In genomic region chr11:94414042-94414441, GRCm38 (mm10) we compare ENCODE assay signal across 14 mouse cellular contexts. TPM values are rescaled to one million over a fixed set of nuclear protein-coding genes. Genes with fewer than 3 reads are reported as not detected.
DNase-seq lines count a peak whose midpoint lies in the region; ATAC-seq and TF ChIP-seq lines count a peak whose summit lies in the region.
"Had no signal": no experiment of that assay in that cellular context is flagged by ENCODE, and none has a peak within 500 bp of the region (broad histone marks: within the 10 kb centered on the region; RNA-seq: fewer than 3 reads in every experiment).

No protein-coding gene starts in this region.

- no peak for TF ChIP-seq POLR2A in kidney, adult 2 months (IDR thresholded peaks at IDR 0.05; ENCODE audit: low read depth, low read length)

- H3K27me3 ChIP-seq in kidney, postnatal 0 days (ENCODE audit: insufficient read depth, low read length): no peaks in the 10 kb centered on the region
- H3K27me3 ChIP-seq in kidney, adult 2 months (replicated peaks; ENCODE audit: control insufficient read depth, insufficient read depth, low read length): no peaks in the 10 kb centered on the region
- H3K27me3 ChIP-seq in forebrain, embryonic 12.5 days: peaks cover 12% of the 10 kb centered on the region; the same call in 1 of the 2 replicates
- H3K27me3 ChIP-seq in hindbrain, embryonic 14.5 days (ENCODE audit: control insufficient read depth, insufficient read depth, low read length): 0 out of 2 replicates have a peak, but pooled peaks cover 4% of the 10 kb centered on the region
- no peaks in the 10 kb centered on the region for H3K27me3 ChIP-seq in midbrain, postnatal 0 days (ENCODE audit: insufficient read depth, low read length)
- H3K27me3 ChIP-seq in heart, embryonic 11.5 days (ENCODE audit: control insufficient read depth, insufficient read depth, low read length): peaks cover 61% of the 10 kb centered on the region

- no peaks in the 10 kb centered on the region for H3K9me3 ChIP-seq in kidney, postnatal 0 days (replicated peaks; ENCODE audit: low read length)
- no peaks in the 10 kb centered on the region for H3K9me3 ChIP-seq in forebrain, embryonic 12.5 days
- no peaks in the 10 kb centered on the region for H3K9me3 ChIP-seq in hindbrain, embryonic 14.5 days (ENCODE audit: control insufficient read depth, low read length)
- no peaks in the 10 kb centered on the region for H3K9me3 ChIP-seq in midbrain, postnatal 0 days (ENCODE audit: low read length)
- no peaks in the 10 kb centered on the region for H3K9me3 ChIP-seq in heart, embryonic 11.5 days (replicated peaks; ENCODE audit: control insufficient read depth, low read length)
- H3K9me3 ChIP-seq: liver, embryonic 13.5 days; megakaryocyte, embryonic 14.5 days had no signal

- H3K36me3 ChIP-seq in kidney, postnatal 0 days (ENCODE audit: insufficient read depth, low read length): 0 out of 2 replicates have a peak, but pooled peaks cover 7% of the 10 kb centered on the region
- H3K36me3 ChIP-seq in kidney, adult 2 months (ENCODE audit: control insufficient read depth, insufficient read depth, low read length): no peaks in the 10 kb centered on the region
- peaks cover 12% of the 10 kb centered on the region; the same call in 1 of the 2 replicates for H3K36me3 ChIP-seq in forebrain, embryonic 12.5 days (replicated peaks)
- H3K36me3 ChIP-seq in hindbrain, embryonic 14.5 days (replicated peaks; ENCODE audit: control insufficient read depth, insufficient read depth): peaks cover 61% of the 10 kb centered on the region
- peaks cover 45% of the 10 kb centered on the region for H3K36me3 ChIP-seq in midbrain, postnatal 0 days (ENCODE audit: insufficient read depth, low read length)
- H3K36me3 ChIP-seq in heart, embryonic 11.5 days (ENCODE audit: control insufficient read depth, insufficient read depth, low read length): no peaks in the 10 kb centered on the region
- H3K36me3 ChIP-seq: liver, embryonic 13.5 days had no signal

- H3K4me1 ChIP-seq in kidney, postnatal 0 days (replicated peaks; ENCODE audit: insufficient read depth, low read length): peaks cover 14% of the 10 kb centered on the region; the same call in 1 of the 2 replicates
- no peaks in the 10 kb centered on the region; the same call in 1 of the 2 replicates for H3K4me1 ChIP-seq in kidney, adult 2 months (ENCODE audit: control insufficient read depth, insufficient read depth, low read length)
- H3K4me1 ChIP-seq in forebrain, embryonic 12.5 days: peaks cover 51% of the 10 kb centered on the region
- H3K4me1 ChIP-seq in hindbrain, embryonic 14.5 days (replicated peaks; ENCODE audit: control insufficient read depth, insufficient read depth, low read length): peaks cover 25% of the 10 kb centered on the region
- 0 out of 2 replicates have a peak, but pooled peaks cover 4% of the 10 kb centered on the region for H3K4me1 ChIP-seq in midbrain, postnatal 0 days (ENCODE audit: insufficient read depth, low read length)
- H3K4me1 ChIP-seq in heart, embryonic 11.5 days (ENCODE audit: control insufficient read depth, insufficient read depth, low read length): peaks cover 37% of the 10 kb centered on the region
- H3K4me1 ChIP-seq: liver, embryonic 13.5 days had no signal

- H3K4me2 ChIP-seq in kidney, postnatal 0 days (ENCODE audit: low read length): no peak overlapping the region
- peak overlapping the region; percentile 27; the same call in 1 of the 2 replicates for H3K4me2 ChIP-seq in forebrain, embryonic 12.5 days
- no peak overlapping the region for H3K4me2 ChIP-seq in hindbrain, embryonic 14.5 days (replicated peaks)
- no peak overlapping the region for H3K4me2 ChIP-seq in midbrain, postnatal 0 days (ENCODE audit: low read depth, low read length, poor library complexity, severe bottlenecking)
- no peak overlapping the region for H3K4me2 ChIP-seq in heart, embryonic 11.5 days
- H3K4me2 ChIP-seq: liver, embryonic 13.5 days had no signal

- H3K4me3 ChIP-seq in kidney, postnatal 0 days (replicated peaks; ENCODE audit: low read depth, low read length): no peak overlapping the region
- H3K4me3 ChIP-seq in kidney, adult 2 months (ENCODE audit: insufficient read depth, low read depth, low read length): no peak overlapping the region
- H3K4me3 ChIP-seq in forebrain, embryonic 12.5 days (replicated peaks): no peak overlapping the region
- no peak overlapping the region for H3K4me3 ChIP-seq in hindbrain, embryonic 14.5 days (replicated peaks; ENCODE audit: low read length)
- H3K4me3 ChIP-seq in midbrain, postnatal 0 days (ENCODE audit: low read depth, low read length): no peak overlapping the region
- H3K4me3 ChIP-seq in heart, embryonic 11.5 days (ENCODE audit: low read depth, low read length): no peak overlapping the region
- H3K4me3 ChIP-seq: liver, embryonic 13.5 days; megakaryocyte, embryonic 14.5 days had no signal

- TF ChIP-seq CTCF in kidney, postnatal 0 days (IDR thresholded peaks at IDR 0.05; ENCODE audit: low read depth): no peak
- no peak for TF ChIP-seq CTCF in kidney, adult 2 months (conservative IDR thresholded peaks at IDR 0.05; ENCODE audit: insufficient read depth, insufficient read length, low read depth, low read length)
- no peak for TF ChIP-seq CTCF in midbrain, postnatal 0 days (IDR thresholded peaks at IDR 0.05)

- no peak overlapping the region for H3K9ac ChIP-seq in kidney, postnatal 0 days (ENCODE audit: low read depth, low read length)
- H3K9ac ChIP-seq in forebrain, embryonic 12.5 days: peak overlapping the region; percentile 9; the same call in 1 of the 2 replicates
- H3K9ac ChIP-seq in hindbrain, embryonic 14.5 days: 0 out of 2 replicates have a peak overlapping the region, but pooled peaks have one; percentile 31
- H3K9ac ChIP-seq in midbrain, postnatal 0 days (replicated peaks; ENCODE audit: low read length, poor library complexity, severe bottlenecking): peak overlapping the region; percentile 19; the same call in 1 of the 2 replicates
- no peak overlapping the region for H3K9ac ChIP-seq in heart, embryonic 11.5 days (ENCODE audit: low read depth, low read length)
- H3K9ac ChIP-seq: liver, embryonic 13.5 days had no signal

- 0 out of 2 replicates have a peak, but pooled peaks have one; percentile 11 for ATAC-seq in kidney, postnatal 0 days (replicated peaks; ENCODE audit: low FRiP score, low read depth)
- ATAC-seq in forebrain, embryonic 12.5 days (ENCODE audit: low FRiP score): peak; percentile 7; the same call in 1 of the 2 replicates
- no peak for ATAC-seq in hindbrain, embryonic 14.5 days (ENCODE audit: low FRiP score)
- ATAC-seq in midbrain, postnatal 0 days (ENCODE audit: low FRiP score): no peak
- ATAC-seq in heart, embryonic 11.5 days (replicated peaks; ENCODE audit: insufficient number of reproducible peaks, low FRiP score, low TSS enrichment): no peak
- ATAC-seq: CD4-positive, CD25-positive, alpha-beta regulatory T cell, adult 4 months had no signal

- no peak overlapping the region for H3K27ac ChIP-seq in kidney, postnatal 0 days
- no peak overlapping the region for H3K27ac ChIP-seq in kidney, adult 2 months (ENCODE audit: insufficient read depth, low read depth, low read length)
- H3K27ac ChIP-seq in forebrain, embryonic 12.5 days: peak overlapping the region; percentile 82
- H3K27ac ChIP-seq in hindbrain, embryonic 14.5 days: peak overlapping the region; percentile 74
- no peak overlapping the region; the same call in 1 of the 2 replicates for H3K27ac ChIP-seq in midbrain, postnatal 0 days (ENCODE audit: low read depth, low read length)
- H3K27ac ChIP-seq in heart, embryonic 11.5 days (ENCODE audit: low read depth, low read length): no peak overlapping the region
- H3K27ac ChIP-seq: liver, embryonic 13.5 days had no signal

- 59% methylated on average over 4 of the region's 4 CpGs for WGBS in kidney, postnatal 0 days
- 69% methylated on average over 4 of the region's 4 CpGs for WGBS in kidney, adult 2 months
- WGBS in forebrain, embryonic 12.5 days: 73% methylated on average over 4 of the region's 4 CpGs
- 49% methylated on average over 4 of the region's 4 CpGs for WGBS in hindbrain, embryonic 14.5 days
- WGBS in midbrain, postnatal 0 days: 17% methylated on average over 4 of the region's 4 CpGs
- WGBS in heart, embryonic 11.5 days (ENCODE audit: insufficient replicate concordance): 59% methylated on average over 4 of the region's 4 CpGs

- no peak for DNase-seq in kidney, postnatal 0 days (ENCODE audit: low spot score)
- DNase-seq in kidney, adult 2 months: no peak
- no peak for DNase-seq in hindbrain, embryonic 14.5 days (ENCODE audit: low spot score)
- DNase-seq in midbrain, postnatal 0 days (ENCODE audit: low spot score): no peak
- no peak for DNase-seq in thymus, postnatal 10 days (ENCODE audit: low spot score in 2 of 2)
- no peak for DNase-seq in embryo, embryonic 10 days (ENCODE audit: low spot score)
- DNase-seq: adrenal gland, adult 2 months; liver, embryonic 13.5 days had no signal

RNA-seq across cellular contexts. Expression of gene Abcc3, which starts 21.2 kb away (rescaled TPM):
- 9.1 and 10.5 TPM in 2 replicates for polyA plus RNA-seq in kidney, postnatal 0 days (2015; fragmentation: Nextera tagmentation; extraction: Ambion mirVana)
- 43.8 and 51.7 TPM in 2 replicates for polyA plus RNA-seq in kidney, adult 2 months (2012; rRNA removed)
- polyA plus RNA-seq in forebrain, embryonic 12.5 days (2016; fragmentation: Nextera tagmentation; extraction: Ambion mirVana): 0.41 and 0.49 TPM in 2 replicates
- 0.85 and 1.1 TPM in 2 replicates for polyA plus RNA-seq in hindbrain, embryonic 14.5 days (2014; fragmentation: Nextera tagmentation; extraction: Ambion mirVana)
- total RNA-seq in midbrain, postnatal 0 days (2014; rRNA removed): 1.7 and 3.6 TPM in 2 replicates
- polyA plus RNA-seq in midbrain, postnatal 0 days (2015; fragmentation: Nextera tagmentation; extraction: Ambion mirVana): 0.72 and 0.99 TPM in 2 replicates
- polyA plus RNA-seq in heart, embryonic 11.5 days (2014; fragmentation: Nextera tagmentation; extraction: Ambion mirVana): 0.34 and 0.96 TPM in 2 replicates

RNA-seq across cellular contexts. Expression of gene Cacna1g, which starts 60.0 kb away (rescaled TPM):
- 4.4 and 5.2 TPM in 2 replicates for polyA plus RNA-seq in kidney, postnatal 0 days (2015; fragmentation: Nextera tagmentation; extraction: Ambion mirVana)
- 7.6 and 10.2 TPM in 2 replicates for polyA plus RNA-seq in kidney, adult 2 months (2012; rRNA removed)
- 9.6 and 12.1 TPM in 2 replicates for polyA plus RNA-seq in forebrain, embryonic 12.5 days (2016; fragmentation: Nextera tagmentation; extraction: Ambion mirVana)
- 18.6 and 22.8 TPM in 2 replicates for polyA plus RNA-seq in hindbrain, embryonic 14.5 days (2014; fragmentation: Nextera tagmentation; extraction: Ambion mirVana)
- 94.6 and 131 TPM in 2 replicates for total RNA-seq in midbrain, postnatal 0 days (2014; rRNA removed)
- 13.0 and 13.2 TPM in 2 replicates for polyA plus RNA-seq in midbrain, postnatal 0 days (2015; fragmentation: Nextera tagmentation; extraction: Ambion mirVana)
- 2.7 and 4.3 TPM in 2 replicates for polyA plus RNA-seq in heart, embryonic 11.5 days (2014; fragmentation: Nextera tagmentation; extraction: Ambion mirVana)
- total RNA-seq: granulocyte monocyte progenitor cell, adult 5-6 weeks; hematopoietic stem cell, adult 5-6 weeks had no signal
- polyA plus RNA-seq: CD4-positive, CD25-positive, alpha-beta regulatory T cell, adult 4 months had no signal

Comparison
In these comparisons a context has a peak if more than half of its experiments do, and no peak if none do; other contexts are left out.
1. ATAC-seq: peak in kidney, postnatal 0 days (single experiment) and forebrain, embryonic 12.5 days (single experiment); none in hindbrain, embryonic 14.5 days (single experiment), midbrain, postnatal 0 days (single experiment) and heart, embryonic 11.5 days (single experiment).
2. H3K27ac ChIP-seq: peak in forebrain, embryonic 12.5 days (single experiment) and hindbrain, embryonic 14.5 days (single experiment); none in kidney, postnatal 0 days (single experiment), kidney, adult 2 months (single experiment), midbrain, postnatal 0 days (single experiment) and heart, embryonic 11.5 days (single experiment).
3. H3K9ac ChIP-seq: peak in forebrain, embryonic 12.5 days (single experiment), hindbrain, embryonic 14.5 days (single experiment) and midbrain, postnatal 0 days (single experiment); none in kidney, postnatal 0 days (single experiment) and heart, embryonic 11.5 days (single experiment).